Mouse (Mus musculus): Measurements from ENCODE around the gene Arhgef18.
A peak's percentile ranks its signal among the peaks of the same experiment; 100 is the strongest.

Gene Arhgef18

DNA sequence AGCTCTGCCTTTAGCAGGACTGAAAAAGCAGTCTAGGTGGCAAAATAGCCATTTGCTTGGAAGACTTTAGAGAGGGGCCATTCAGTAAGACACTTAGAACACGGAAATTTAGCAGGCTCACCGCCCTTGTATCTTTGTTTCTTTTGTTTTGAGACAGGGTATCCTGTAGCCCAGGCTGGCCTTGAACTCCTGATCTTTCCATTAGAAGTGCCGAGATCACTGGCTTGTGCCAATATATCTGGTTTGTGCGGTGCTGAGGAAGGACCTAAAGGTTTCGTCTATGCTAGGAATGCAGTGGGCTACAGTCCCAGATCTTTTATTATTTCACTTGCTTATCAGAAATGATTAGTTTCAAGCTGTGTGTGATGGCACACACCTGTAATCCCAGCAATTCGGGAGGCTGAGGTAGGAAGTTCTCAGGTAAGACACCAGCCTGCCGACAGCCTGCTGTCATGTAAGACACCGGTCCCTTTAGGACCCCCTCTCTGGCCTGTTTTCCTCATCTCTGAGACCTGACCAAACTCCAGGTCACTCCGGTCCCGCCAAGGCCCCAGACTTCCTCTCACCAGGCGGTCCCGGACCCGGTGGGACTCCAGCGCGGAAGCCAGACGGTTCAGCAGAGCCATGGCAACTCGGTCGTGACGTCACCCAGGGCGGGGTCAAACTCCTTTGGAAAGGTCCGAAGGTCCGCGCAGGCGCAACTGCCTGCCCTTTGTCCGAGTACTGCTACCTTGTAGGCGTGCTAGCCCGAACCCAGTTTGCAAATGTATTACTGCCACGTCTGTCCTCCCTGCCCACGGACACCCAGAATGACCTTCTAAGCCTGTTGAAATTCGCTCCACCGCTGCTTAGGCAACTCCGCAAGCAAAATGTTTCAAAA is 74.4 kb downstream of the Arhgef18 start, which contains the start of gene Pex11g:
Gene Pex11g, minus strand, starts transcription at position 675 of the 880 bp plus-strand sequence.
- peak; percentile 91 for DNase-seq

DNA sequence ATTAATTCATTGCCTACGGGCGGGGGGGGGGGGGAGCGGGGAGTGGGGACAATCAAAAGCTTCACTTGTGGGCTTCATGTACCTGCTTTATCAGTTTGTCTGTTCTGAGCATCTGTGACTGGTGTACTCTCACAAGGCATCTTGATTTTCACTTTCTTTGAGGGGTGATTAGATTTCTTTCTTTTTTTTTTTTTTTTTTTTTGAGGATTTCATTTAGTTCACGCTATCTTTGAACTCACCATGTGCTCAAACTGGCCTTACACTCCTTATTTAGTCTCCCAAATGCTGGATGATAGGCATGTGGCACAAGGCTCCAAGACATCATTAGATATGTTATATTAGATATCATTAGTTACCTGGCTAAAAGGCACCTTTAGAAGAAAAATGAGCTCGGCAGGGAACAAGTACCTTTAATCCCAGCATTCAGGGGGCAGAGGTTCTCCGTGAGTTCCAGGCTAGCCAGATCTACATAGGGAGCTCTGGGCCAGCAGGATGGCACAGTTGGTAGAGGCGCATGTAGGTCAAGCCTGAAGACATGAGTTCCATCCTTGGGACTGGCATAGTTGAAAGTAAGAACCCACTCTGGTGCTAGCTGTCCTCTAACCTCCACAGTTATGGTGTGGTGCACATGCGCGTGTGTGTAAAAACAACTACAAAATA is 75.2 kb downstream of the Arhgef18 start:
- no peak for DNase-seq

DNA sequence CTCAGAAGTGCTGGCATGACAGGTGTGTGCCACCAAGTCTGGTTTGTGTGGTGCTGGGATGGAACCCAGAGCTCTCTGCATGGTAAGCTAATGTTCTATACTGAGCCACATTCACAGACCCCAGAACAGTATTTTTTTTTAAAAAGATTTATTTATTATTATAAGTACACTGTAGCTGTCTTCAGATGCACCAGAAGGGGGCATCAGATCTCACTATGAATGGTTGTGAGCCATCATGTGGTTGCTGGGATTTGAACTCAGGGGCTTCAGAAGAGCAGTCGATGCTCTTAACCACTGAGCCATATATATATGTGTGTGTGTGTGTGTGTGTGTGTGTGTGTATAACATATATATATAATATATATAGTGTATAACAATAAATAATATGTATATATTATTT is 76.0 kb downstream of the Arhgef18 start:
- DNase-seq: no peak

DNA sequence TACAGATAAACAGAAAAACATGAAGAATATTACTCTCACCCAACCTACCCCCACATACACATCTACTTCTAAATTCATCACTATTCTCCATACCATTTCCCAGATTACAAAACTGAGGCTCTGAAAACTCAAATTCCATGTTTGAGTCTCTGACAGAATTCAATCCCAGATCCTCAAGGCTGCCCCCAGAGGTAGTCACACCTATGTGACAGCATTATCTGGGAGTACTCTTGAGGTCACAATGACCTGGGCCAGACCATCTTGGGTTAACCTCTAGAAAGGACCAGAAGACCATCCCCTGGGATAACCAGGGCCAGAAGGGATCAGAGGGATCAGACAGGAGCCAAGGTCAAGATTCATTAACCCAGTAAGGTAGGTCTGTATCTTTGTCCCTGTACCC is 77.8 kb downstream of the Arhgef18 start, which contains the start of gene Tex45:
Gene Tex45, plus strand, starts transcription at position 301 of the 400 bp plus-strand sequence.
- DNase-seq: no peak

DNA sequence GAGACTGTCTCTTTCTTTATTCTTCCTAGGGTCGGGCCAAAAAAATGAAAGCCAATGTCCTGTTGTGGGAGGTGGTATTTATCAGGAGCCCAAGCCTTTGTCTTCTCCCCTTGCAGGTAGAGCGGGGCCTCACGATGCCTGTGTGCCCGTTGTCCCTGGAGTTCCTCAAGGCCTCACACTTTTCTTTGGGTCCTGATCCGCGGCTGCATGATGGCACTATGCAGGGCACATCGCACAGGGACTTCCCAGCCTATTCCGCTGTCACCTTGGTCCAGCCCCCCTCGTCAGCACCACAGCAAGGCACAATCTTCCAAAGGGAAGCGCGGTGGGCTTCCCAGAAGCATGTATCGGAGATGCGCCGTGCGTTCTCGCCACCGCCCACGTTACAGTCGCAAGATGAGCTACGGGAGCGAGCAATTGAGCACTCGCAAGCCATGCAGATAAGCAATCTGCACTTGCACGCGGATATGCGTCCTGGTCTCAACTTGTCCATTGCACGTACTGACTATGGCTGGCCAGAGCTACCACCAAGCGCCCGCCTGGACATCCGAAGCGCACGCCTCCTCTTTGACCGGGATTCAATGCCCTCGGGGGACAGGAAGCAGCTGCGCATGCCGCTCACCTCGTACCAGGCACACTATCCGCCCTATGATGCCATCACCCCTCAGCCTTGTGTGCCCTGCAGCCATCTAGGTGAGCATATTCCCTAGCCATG is 83.1 kb downstream of the Arhgef18 start:
- no peak for DNase-seq

DNA sequence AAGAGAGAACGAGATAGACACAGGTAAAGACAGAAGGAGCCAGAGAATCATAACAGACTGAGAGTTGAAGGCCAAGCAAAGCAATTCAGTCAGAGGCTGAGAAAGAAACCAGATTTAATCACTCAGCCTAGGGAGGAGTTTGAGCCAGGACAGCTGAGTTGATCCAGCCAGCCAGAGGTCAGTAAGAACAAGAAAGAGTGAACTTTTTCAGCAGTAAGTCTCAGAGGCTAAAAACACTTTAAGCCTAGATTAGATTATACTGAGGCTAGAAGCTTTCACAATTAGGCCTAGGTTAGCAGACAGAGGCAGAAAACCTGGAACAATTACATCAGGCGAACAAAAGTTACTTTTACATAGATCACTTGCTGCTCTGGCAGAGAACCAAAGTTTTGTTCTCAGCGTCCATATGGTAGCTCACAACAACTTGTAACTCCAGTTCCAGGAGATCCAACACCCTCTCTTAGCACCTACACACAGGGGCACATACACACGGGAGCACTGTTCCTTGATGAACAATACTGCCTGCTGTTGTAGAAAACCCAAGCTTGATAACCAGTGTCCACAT is 87.5 kb downstream of the Arhgef18 start:
- no peak for DNase-seq

DNA sequence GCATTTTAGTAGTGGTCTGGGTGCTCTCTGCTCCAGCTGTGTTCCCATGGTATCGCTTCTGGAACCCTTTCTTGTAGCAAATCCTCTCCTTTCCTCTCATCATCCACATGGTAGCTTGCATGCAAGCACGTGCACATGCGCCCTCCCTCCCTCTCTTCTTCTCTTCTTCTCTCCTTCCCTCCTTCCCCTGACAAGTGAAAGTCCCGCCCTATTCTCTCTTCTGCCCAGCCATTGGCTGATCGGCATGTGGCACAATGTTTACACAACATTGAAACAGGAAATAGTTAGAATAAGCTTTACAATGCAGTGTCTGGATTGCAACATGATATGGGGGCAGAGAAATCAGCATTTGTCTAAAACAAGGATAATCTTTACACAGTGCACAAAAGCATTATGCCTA is 88.8 kb downstream of the Arhgef18 start:
- no peak for DNase-seq

DNA sequence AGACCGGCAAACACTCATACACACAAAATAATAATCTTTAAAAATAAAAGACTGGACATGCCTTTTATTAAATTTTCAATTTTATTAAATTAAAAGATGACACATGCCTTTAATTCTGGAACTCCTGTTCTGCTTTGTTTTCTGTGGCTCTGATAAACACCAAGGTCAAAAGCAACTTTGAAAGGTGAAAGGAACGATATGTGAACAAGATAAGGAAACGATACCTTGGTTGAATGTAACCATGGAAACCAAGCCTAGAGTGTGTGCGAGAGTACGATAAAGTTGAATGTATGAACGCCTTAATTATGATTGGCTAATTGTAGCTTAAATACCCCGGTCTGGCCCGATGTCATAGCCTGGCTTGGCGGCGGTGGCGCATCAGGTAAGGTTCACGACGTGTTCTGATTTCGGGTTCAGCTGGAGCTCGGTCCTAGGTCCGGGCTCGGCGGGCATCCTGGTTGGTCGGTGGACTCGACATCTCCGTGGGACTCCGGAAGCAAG is 89.5 kb downstream of the Arhgef18 start:
- DNase-seq: no peak

DNA sequence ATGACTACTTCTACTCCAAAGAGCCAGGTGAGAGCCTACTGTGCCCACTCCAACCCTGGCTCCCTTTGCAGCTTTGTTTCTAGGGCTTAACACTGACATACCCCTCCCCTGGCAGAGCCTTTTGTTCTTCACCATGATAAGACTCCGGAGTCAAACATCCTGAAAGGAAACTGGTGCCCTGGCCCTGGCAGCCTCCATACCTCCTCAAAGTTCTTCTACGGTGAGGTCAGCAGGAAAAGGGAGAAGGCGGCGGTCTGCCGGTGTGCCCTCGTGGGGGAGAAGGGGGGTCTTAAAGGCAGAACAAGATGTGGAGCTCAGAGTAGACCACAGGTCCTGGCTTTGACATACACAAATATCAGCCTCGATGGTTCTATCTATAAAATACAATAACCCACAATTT is 90.7 kb downstream of the Arhgef18 start:
- no peak for DNase-seq

DNA sequence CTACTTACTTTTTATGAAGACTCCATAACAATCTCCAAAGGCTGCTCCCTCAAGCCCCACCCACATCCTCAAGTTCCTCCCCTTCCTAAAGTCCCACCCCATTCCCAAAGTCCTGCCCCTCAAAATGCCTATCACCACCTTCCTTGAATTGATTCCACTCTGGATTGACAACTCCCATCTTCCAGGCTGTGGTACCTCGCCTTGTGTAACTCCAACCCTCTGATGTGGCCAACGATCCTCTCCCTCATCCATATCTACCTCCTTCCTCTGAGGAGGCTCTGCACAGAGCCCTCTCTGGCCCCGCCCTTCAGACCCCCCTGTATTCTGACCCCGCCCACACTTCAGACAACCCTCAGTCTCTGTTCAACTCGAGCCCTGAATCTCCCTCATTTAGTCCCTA is 92.4 kb downstream of the Arhgef18 start:
- DNase-seq: no peak

DNA sequence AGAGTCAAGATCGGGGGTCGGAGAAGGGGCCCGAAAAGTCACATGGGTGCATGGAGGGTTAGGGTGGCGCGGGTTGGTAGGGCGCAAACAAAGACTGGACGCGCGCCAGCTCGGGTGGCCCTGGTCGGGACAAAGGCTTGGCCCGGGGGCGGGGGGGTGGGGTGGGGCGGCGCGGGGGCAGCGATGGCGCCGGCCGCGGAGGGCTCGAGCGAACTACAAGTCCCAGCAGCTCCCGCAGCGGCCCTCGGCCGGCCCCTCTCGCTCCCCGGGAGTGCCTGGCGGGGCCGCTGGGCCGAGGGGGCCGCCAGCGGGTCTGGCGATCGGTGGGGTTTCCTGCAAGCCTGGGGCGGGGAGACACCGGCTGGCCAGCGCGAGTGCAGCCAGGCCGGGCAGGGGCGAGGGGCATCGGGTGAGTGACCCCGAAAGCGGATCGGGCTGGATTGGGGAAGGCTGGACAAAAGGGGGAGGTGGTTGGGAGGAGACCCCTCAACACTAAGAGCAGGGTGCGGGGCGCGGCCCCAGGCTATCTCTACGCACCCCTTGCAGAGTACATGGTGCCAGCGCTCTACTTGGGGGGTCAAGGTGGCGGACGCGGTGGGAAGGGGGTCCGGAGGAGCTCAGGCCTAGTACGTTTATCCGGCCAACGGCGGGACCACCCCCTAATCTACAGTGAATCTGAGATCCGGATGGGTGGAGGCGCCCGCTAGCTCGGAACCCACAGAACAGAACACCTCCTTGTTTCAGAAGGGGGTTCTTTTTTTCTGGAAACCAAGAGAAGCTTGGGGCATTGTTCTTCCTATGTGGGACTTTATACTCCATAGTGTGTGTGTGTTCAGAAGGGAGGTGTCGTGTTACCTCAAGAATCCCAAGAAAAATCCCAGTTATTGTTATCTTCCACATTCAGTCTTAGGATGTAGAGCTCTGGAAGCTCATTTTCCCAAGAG is 100.4 kb downstream of the Arhgef18 start, which contains the start of gene Zfp358:
Gene Zfp358, plus strand, starts transcription at position 238 of the 944 bp plus-strand sequence.
- DNase-seq: peak; percentile 72

DNA sequence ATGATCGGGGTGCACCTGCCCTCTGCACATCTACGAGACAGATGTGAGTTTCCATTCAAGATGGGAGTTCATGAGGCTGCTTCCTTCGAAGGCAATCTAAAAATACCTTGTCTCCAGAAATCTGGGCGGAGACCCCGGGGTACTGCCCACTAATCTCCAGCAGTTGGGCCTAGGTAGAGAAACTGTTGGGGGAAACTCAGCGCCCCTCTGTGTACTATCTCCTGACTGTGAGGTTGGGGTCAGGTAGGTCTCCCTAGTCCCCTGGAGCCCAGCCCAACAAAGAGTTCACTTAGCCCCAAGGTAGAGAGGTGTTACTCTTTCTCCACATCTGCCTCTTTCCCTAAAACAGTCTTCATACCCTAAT is 101.0 kb downstream of the Arhgef18 start:
- DNase-seq: no peak

DNA sequence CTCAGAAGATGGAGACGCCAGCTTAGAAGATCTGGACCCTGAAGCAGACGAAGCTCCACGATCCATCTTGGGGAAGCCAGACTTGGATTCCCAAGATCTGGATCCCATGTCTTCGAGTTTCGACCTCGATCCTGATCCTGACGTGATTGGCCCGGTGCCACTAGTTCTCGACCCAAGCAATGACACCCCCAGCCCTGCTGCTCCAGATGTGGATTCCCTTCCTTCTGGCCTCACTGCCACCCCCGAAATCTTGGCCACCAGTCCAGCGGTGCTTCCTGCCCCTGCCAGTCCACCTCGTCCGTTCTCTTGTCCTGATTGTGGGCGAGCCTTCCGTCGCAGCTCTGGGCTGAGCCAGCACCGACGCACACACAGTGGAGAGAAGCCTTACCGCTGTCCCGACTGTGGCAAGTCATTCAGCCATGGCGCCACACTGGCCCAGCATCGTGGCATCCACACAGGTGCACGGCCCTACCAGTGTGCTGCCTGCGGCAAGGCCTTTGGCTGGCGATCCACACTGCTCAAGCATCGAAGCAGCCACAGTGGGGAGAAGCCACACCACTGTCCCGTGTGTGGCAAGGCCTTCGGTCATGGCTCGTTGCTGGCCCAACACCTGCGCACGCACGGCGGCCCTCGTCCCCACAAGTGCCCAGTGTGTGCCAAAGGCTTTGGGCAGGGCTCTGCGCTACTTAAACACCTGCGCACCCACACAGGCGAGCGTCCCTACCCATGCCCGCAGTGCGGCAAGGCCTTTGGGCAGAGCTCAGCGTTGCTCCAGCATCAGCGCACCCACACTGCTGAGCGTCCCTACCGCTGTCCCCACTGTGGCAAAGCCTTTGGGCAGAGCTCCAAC is 103.0 kb downstream of the Arhgef18 start:
- no peak for DNase-seq

DNA sequence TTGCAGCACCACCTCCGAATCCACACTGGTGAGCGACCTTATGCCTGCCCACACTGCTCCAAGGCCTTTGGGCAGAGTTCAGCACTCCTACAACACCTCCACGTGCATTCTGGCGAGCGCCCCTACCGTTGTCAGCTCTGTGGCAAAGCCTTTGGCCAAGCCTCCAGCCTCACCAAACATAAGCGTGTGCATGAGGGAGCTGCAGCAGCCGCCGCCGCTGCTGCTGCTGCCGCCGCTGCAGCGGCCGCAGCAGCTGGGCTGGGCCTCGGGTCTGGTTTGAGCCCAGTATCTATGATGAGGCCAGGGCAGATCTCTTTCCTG is 103.6 kb downstream of the Arhgef18 start:
- DNase-seq: no peak

DNA sequence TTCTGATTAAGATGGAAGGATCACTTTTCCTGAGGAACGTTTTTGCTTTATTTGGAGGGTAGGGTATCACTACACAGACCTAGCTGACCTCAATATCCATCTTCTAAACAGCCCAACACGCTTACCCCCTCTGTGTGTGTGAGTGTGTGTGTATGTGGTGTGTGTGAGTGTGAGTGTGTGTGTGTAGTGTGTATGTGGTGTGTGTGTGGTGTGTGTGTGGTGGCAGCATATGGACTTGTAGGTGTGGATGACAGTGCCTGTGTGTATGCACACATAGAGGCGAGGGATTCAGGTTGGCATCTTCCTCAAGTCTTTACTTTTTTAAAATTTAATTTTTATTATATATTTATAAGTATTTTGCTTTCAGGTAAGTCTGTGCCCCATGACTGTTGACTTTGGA is 105.8 kb downstream of the Arhgef18 start:
- no peak for DNase-seq

DNA sequence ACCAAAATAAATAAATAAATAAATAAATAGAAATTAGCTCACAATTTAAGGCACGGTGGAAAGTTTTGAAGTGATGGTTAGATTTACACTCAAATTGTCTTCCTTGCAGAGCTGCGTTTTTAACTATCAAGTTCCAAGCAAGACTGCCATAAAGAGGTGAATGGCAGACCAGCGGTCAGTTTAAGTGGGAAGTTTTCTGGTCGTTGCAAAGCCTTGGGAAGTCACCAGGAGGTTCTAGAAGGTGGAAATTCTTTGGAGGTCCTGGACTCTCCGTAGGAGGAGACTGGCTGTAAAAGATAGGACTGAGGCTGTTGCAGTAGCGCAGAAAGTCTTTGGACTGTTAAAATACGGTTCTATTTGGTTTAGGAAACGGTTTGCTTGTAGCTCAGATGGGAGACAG is 106.9 kb downstream of the Arhgef18 start:
- no peak for DNase-seq

DNA sequence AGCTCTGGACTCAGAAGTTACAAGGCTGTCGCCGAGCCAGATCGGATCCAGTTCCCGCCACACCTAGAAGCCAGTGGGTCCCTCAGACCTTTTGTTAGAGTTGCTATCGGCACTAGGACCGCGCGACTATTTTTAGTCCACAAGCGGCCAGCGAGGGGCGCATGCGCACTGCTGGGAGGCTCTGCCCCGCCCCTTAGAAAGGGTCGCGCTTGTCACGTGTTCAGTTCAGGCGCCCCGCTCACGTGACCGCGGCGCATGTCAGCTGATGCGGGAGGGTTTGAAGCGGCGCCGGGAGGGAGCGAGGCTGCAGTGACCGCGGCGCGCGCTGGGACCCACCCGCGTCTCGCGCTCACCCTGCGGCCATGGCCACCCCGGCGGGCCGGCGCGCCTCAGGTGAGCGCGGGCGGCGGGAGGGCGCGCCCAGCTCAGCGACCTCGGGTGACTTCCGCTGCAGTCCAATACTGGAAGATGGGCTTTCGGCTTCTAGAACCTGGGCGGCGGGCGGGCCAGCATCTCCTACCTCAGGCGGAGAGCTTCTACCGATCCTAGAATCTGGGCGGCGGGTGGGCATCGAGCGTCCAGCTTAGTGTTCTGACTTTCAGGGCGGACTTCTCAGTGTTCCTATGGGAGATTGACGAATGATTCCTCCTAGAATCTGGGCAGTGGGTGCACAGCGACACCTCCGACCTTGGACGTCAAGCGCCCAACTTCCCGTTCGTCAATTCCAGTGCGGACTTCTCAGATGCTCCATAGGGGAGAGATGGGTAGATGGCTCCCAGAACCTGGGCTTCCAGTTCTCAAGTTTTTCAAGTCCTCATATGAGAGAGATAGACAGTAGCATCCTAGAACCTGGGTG is 107.7 kb downstream of the Arhgef18 start, which contains the start of gene Mcoln1:
Gene Mcoln1, plus strand, starts transcription at position 223 of the 856 bp plus-strand sequence.
- peak; percentile 98 for DNase-seq

DNA sequence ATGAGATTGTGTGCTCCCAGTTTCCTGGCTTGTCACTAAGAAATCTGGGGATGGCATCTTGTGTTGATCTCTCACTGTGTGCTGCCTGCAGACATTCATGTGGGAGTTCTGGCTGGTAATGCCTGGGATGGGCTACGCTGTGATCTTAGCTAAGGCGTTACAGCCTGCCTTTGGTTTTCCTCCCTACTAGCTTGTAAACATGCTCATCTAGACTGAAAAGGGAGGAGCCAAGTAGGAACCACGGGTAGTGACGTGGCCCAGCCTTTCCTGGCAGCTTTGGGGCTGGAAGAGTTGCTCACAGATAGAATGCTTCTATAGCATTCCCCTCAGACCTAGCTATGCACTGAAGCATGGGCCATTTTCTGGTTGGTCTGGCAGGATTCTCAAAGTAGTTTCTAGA is 109.4 kb downstream of the Arhgef18 start:
- no peak for DNase-seq

Measured in thymus, postnatal 25 days (tissue).